ENCODE assay signal across 23 mouse cellular contexts in genomic region chr10:62832783-62833182, GRCm38 (mm10).
"Had no signal": no experiment of that assay in that cellular context is flagged by ENCODE, and none has a peak within 500 bp of the region (broad histone marks: within the 10 kb centered on the region; RNA-seq: fewer than 3 reads in every experiment).

No protein-coding gene starts in this region.

- H3K36me3 ChIP-seq: stomach, embryonic 15.5 days had no signal

- H3K9ac ChIP-seq: kidney, embryonic 15.5 days; limb, embryonic 13.5 days; liver, embryonic 14.5 days; liver, postnatal 0 days; lung, embryonic 14.5 days; midbrain, embryonic 15.5 days; neural tube, embryonic 13.5 days; stomach, embryonic 15.5 days had no signal

- H3K4me1 ChIP-seq: limb, embryonic 10.5 days; limb, embryonic 13.5 days; midbrain, embryonic 15.5 days; stomach, embryonic 15.5 days had no signal

- DNase-seq: kidney, adult 8-10 months; kidney, postnatal 14 days; kidney, postnatal 4 days; liver; liver, postnatal 0 days; lung, embryonic 14.5 days; lung, postnatal 10 days; lung, postnatal 4 days; retina, postnatal 1 day; right cerebral cortex, postnatal 25 days; spleen, adult 18-20 months; thymus, adult 18-20 months; thymus, postnatal 36 days had no signal

- H3K4me3 ChIP-seq: kidney, embryonic 15.5 days; limb, embryonic 10.5 days; limb, embryonic 13.5 days; midbrain, embryonic 15.5 days; myocyte; neural tube, embryonic 13.5 days; stomach, embryonic 15.5 days had no signal

- ATAC-seq: intestine, embryonic 16.5 days; liver, postnatal 0 days; midbrain, embryonic 15.5 days had no signal

- H3K4me2 ChIP-seq: kidney, embryonic 15.5 days; limb, embryonic 13.5 days; lung, embryonic 14.5 days; midbrain, embryonic 11.5 days; midbrain, embryonic 15.5 days; neural tube, embryonic 13.5 days; stomach, embryonic 15.5 days had no signal

- H3K9me3 ChIP-seq: kidney, embryonic 15.5 days; limb, embryonic 10.5 days; limb, embryonic 13.5 days; midbrain, embryonic 15.5 days; neural tube, embryonic 13.5 days; stomach, embryonic 15.5 days had no signal

- H3K27me3 ChIP-seq: kidney, embryonic 15.5 days; limb, embryonic 13.5 days; midbrain, embryonic 15.5 days; neural tube, embryonic 13.5 days; stomach, embryonic 15.5 days had no signal

- H3K27ac ChIP-seq: kidney, embryonic 15.5 days; limb, embryonic 10.5 days; limb, embryonic 13.5 days; liver, embryonic 14.5 days; midbrain, embryonic 15.5 days; neural tube, embryonic 13.5 days; stomach, embryonic 15.5 days had no signal
